Mouse (Mus musculus) G1E-ER4 (cell line): ENCODE data around the gene 6820408C15Rik. TPM values are rescaled to one million over a fixed set of nuclear protein-coding genes. Genes with fewer than 3 reads are reported as not detected.

Source experiments
- GATA1 ChIP-seq: IDR thresholded peaks from one replicate; pipeline ENCODE4 v1.8.0; 2012; ENCODE audit warnings: low read length, inconsistent platforms
- polyA plus RNA-seq: library from polyadenylated mRNA; stranded (reverse); fragments of >175 nt; gene quantifications from 2 replicates; pipeline ENCODE4 v1.2.3, GENCODE M21; 2012

Gene 6820408C15Rik
- polyA plus RNA-seq, 1 experiment = 0.08 TPM

DNA sequence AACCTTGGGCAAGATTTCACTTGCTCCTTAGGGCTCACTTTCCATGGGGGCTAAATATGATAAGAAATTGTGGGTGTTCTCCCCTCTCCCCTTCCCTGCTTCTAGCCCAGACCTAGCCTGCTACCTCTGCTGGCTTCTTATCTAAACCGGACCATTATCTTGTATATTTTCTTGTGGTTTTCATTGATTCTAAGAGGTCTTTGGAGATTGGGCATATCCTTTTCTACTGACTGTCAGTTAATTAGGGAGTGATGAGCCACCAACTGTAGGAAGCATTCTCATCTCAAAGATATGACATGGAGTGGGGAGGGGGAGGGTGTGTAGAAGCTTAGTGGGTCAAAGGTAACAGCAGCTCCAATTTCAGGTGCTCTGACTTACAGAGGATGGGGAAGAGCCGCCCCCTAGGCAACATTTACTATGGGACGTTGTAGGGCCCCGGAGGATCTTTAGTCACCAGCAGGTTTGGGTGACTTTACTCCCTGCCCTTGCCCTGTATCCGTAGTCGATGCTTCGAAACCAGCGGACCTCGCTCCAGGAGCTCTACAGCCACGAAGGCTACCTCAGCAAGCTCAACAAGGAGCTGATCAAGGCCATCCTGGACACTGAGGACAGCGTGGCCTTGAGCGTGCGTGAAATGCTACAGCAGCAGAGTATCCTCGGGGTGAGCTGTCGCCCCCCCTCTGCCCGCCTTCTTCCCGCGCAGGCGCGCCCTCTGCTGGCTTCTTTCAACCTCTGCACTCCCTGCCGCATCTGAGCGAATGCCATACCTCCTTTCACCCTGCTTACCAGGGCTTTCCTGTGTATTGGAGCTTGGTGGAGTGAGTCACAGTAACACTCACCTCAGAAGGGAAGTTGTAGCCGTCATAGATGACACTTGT, 21.8 kb downstream of the 6820408C15Rik start:
- no peak for TF ChIP-seq GATA1

DNA sequence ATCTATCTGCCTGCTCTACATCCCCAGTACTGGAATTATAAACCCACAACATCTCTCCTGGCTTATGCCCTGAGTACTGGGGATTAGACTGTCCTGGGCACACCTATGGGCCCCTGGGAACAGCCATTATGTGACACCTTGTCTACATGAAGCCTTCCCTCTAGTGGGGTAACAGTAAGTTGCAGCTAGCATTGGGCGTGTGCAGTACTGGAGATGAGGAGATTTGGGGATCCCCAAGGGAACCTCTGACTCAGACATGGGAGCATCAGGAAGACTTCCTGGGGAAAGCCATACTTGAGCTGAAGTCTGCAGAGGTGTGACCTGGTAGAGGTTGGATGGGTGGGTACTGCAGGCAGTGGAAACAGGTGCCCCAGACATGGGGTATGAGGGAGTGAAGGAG, 23.6 kb downstream of the 6820408C15Rik start:
- no peak for TF ChIP-seq GATA1

DNA sequence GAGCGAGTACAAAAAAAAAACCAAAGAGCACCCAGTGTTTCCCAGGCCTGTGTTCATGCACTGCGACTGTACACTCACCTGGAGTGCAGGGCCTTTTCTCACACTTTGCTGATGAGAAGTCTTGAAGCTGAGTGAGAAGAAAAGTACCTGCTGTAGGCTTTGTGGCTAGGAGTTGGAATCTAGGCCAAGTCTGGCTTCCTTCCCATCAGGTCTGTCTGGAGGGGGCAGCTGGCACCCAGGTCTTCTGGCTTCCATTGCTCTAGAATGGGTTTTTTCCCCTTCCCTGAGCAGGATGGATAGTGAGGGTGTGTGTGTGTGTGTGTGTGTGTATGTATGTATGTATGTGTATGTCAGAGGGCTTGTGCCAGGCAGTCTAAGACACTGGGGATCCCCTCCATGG, 24.4 kb downstream of the 6820408C15Rik start:
- no peak for TF ChIP-seq GATA1

DNA sequence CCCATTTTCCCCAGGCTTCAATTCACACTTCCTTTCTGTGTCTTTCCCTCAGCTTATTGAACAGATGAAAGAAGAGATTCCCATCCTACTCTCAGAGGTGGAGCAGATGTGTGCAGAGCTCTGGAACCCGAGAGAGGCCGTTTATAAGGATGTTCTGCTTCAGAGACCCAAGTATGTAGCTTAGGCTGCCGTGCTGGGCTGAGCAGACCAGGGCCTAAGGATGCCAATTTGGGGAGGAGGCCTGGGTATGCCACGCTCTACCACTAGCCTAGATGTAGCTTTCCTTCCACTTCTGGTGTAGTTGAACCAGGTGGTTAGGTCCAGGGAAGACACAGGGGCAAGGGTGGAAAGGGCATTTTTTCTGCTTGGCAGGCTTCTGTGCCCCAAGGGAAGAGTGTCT, 26.9 kb downstream of the 6820408C15Rik start:
- TF ChIP-seq GATA1 = no peak

DNA sequence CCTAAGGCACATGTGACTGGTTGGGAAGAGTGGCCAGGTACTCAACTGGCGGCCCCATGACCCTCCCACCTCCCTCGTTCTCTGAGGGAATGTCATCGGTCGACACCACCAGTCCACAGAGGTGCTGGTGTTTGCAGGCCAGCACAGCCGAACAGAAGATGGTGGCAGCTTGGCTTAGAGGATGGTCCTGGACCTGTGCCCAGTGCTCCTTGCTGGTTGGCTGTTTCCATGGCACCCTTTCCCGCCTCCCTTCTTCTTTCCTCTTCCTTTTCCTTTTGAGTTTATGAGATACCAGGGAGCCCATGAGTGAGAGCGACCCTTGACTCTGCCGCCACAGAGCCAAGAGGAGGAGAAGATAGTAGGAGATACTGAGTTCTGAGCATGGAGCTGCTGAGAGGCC, 27.9 kb downstream of the 6820408C15Rik start:
- no peak for TF ChIP-seq GATA1

DNA sequence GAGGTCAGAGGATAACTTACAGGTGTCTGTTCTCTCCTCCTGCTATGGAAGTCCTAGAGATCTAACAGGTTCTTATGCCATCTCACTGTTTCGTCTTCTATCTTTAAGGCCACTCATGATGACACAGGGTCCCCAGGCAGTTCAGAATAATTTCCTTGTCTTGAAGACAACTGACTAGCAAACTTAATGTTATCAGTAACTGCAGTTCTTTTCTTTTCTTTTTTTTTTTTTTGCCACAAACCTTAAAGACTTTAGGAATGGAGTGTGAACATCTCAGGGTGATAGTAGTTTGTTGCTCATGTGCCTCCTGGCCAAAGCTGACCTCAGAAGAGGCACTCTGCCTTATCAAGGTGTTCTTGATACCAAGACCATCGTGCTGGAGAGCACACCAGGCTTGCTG, 31.3 kb downstream of the 6820408C15Rik start:
- TF ChIP-seq GATA1 = no peak

DNA sequence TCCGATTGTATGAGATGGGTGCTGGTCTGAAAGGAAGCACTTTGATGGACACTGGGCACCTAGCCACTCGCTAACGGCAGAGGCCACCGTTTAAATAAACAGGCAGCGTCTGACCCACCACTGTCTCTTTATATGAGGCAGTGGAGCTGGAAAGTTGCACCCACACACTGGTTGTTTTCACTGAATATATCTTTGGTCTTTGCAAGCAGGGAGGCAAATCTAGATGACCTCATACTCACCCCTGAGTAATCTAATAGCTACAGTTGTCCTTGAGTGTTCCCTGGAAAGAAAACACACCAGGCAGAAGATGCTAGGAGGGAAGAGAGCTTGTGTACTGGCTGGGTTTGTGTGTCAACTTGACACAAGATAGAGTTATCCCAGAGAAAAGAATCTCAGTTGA, 32.1 kb downstream of the 6820408C15Rik start:
- no peak for TF ChIP-seq GATA1

DNA sequence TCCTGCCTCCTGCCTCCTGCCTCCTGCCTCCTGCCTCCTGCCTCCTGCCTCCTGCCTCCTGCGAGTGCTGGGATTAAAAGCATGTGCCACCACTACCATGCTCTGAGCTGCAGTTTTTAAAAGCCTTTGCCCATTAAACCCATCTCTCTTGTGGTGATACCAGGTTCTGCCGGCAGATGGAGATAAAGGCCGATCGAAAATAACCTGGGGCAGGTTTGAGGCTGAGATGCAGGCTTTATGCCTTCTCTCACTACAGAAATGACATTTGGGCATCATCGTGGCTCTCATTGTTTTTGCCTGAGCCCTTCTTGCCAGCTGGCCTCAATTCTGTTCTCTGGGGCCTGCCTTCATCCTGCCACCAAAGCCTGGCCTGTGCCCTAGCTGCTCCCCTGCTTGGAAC, 34.9 kb downstream of the 6820408C15Rik start:
- TF ChIP-seq GATA1 = no peak

DNA sequence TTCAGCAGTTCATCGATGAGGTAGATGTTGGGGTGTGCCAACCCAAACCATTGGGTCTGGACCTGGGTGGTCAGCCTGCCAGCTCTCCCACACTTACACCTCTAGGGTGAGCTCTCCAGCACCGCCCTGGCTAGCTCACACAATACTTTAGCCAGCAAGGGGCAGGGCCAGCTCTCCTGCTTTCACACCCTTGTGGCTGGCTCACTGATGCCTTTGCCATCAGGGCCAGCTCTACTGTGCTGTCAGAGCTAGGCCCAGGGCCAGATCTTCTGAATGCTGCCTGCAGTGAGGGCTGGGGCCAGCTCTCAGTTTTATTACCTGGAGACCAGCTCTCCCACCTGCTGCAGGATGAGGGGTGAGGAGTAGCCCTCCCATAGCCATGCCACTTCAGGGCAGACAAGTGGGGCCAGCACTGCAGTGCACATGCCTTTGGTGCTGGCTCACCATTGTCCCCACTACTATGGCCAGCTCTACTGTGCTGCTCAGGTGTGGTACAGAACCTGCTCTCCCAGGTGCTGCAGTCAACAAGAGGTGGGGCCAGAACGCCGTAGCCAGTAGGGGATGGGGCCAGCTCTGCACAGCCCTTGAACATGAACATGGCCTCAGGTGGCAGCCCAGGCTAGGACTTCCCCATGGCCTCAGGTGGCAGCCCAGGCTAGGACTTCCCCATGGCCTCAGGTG, 36.9 kb downstream of the 6820408C15Rik start:
- TF ChIP-seq GATA1 = no peak

DNA sequence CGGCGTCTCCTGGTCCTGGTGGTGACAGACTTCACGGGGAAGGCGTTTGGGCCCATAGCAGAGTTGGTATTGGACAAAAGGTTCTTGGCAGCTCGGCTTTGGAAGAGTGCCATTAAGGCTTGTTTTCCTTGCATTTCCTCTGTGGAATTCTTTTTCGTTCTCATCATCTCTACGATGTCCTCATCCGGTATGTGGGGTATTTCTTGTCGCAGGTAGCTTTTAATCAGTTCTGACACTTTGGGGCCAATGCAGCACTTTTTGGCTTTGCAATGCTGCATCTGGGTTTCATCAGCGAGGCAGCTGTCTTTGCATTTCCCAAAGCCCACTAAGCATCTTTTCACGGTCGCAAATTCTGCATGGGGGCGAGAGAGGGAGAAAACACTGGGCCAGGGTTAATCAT, 43.9 kb downstream of the 6820408C15Rik start:
- TF ChIP-seq GATA1 = no peak

DNA sequence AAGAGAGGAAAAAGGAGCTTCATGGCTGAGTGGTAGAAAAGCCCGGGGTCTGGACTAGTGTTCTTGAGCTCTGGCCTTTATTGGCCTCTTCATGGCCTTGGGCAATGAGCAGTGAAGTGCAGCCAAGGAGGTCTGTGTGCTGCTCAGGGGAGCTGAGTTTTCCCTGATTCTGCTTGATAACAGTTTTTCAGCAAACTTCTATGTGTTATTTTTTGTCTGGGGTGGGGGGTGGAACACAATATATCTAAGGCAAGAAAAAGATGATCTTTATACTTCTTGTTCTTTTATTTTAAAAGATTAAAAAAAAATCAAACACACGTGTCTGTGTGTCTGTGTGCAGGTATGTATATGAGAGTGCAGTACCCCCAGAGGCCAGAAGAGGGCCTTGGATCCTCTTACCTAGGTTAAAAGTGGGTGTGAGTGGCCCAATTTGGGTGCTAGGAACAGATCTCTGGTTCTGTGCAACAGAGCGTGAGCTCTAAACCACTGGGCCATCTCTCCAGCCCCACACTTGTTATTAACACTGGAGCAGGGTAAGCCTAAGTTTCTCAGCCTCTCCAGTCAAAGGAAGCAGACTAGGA, 49.3 kb downstream of the 6820408C15Rik start, which contains the start of gene Defb23:
Defb23 (minus strand) TSS at position 51 of the 581 bp plus-strand sequence.
- no peak for TF ChIP-seq GATA1

DNA sequence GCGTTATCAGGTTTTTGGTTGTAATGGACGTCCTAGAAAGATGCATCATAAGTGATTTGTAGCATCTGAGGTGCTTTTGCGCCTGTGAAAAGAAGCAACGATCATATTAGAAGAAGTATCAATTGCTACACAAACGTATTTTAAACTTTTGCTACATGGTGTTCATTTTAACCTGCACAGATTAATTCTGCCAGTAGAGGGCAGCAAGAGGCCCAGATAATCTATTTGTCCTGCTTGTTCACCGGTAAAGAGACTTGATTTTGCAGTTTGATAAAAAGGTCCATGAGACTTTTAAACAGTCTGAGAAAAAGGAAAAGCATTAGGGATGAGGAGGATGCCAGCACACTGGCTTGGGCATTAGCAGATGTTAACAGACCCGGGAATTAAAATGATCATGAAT, 55.6 kb downstream of the 6820408C15Rik start:
- TF ChIP-seq GATA1 = no peak

DNA sequence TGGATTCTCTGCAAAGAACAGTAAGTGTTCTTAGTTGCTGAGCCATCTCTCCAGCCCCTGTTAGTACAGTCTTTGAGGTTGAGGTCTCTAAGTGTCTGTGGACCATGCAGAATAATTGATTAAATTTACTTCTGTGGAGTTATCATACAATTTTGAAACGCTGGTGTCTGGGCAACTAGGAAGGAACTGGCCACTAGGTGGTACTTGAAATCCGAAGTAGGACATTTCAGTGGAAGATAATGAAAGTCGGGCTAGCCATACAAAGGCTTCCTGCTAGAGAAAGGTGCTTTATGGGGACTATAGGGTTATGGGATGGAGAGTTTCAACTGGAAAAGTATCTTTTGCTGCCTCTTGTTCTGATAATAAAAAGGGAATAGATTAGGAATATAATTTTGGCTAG, 57.0 kb downstream of the 6820408C15Rik start:
- TF ChIP-seq GATA1 = no peak

DNA sequence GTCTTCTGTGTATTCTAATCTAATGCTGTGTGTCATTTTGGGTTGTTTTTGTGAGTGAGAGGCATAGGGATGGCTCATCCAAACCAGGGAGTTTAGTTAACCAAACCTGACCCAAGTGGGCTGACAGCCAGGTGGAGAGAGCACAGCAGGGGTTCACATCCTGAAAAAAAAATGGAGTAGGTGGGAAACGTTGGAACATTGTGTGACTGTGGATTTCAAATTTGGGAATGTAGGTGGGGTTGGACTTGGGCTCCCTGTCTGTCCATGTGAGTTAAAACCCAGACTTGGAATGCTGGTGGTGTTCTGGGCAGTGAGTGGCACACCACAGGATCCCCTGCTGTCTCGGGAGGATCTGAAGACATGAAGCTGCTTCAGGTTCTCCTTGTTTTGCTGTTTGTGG, 61.4 kb downstream of the 6820408C15Rik start, which contains the start of gene Defb20:
Defb20 (plus strand) TSS at position 301 of the 400 bp plus-strand sequence.
- TF ChIP-seq GATA1 = no peak

DNA sequence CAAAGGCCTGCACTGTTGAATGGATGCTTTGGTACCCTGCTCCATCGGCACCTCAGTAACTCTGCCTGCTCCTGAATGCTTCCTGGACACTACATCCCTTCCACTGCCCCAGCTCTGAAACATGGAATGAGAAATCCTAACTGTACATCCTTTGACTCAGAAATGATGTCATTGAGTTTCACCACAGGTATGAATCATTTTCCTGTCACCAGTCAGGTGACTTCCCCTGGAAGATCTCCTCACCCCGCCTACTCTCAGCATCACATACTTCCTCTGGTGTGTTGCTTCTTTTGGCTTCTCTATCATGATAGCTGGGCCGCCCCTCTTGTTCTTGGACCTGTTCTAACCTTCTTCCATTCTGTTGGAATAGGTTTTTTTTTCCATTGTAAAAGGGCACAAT, 65.5 kb downstream of the 6820408C15Rik start:
- TF ChIP-seq GATA1 = no peak

DNA sequence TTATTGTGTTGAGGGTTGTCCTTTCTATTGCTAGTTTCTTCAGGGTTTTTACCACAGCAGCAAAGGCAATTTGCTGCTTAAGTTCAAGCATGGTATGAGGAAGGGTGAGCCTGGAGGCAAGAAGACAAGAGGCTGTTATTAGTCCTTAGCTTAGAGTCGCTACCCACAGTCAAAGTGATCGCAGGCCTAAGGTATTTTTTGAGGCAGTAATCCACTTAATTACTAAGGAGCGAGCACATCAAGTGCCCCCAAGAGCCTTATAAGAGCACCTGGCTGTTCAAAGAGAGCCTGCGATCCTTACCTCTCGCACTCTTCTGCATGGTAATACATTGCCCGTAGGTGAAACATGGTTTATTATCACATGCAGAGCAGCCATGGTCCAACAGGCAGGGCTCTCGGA, 66.3 kb downstream of the 6820408C15Rik start:
- no peak for TF ChIP-seq GATA1

DNA sequence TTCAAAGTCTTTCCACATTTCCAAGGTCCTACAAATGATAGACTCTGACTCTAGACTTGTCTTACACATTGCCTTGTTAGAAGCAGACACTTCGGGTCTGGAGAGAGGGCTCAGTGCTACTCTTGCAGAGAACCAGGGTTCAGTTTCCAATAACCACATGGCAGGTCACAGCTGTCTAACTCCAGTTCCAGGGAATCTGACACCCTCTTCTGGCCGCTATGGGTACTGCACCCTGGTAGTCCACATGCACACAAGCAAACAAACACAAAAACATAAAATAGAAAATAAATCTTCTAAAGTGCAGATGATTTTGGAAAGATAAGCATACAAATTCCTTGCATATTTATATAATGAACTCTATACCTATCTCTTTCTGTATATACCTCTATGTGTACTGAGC, 71.6 kb downstream of the 6820408C15Rik start:
- TF ChIP-seq GATA1 = no peak
